ENCODE assay signal across 18 mouse cellular contexts in the genomic region with DNA sequence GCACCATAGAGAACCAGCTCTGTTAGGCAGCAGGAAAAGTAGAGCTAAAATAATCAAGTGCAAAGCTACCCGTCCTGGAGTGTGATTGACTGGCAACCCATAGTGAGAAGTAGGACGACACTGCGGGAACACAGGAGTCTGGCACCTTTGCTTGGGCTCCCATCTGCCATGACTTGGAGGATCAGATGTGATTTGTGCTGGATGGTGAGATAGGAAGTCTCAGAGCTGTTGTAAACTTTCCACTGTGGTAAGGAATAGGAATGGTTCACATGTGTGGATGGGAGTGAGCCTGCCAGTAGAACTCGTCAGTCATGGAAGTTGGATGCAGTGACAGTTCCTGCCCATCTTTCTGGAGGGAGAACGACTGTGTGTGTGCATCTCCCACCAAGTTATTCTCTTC.
DNase-seq lines count a peak whose midpoint lies in the region; ATAC-seq and TF ChIP-seq lines count a peak whose summit lies in the region.
"Had no signal": no experiment of that assay in that cellular context is flagged by ENCODE, and none has a peak within 500 bp of the region (broad histone marks: within the 10 kb centered on the region; RNA-seq: fewer than 3 reads in every experiment).

No protein-coding gene starts in this region.

- 69% methylated on average over 5 of the region's 5 CpGs for WGBS in forebrain, embryonic 15.5 days
- WGBS in forebrain, embryonic 10.5 days, result 89% methylated on average over 5 of the region's 5 CpGs
- 71% methylated on average over 5 of the region's 5 CpGs for WGBS in forebrain, embryonic 16.5 days
- WGBS in intestine, postnatal 0 days, result 71% methylated on average over 5 of the region's 5 CpGs

- 0 out of 2 replicates have a peak overlapping the region, but pooled peaks have one; percentile 1 for H3K27ac ChIP-seq in forebrain, embryonic 15.5 days (replicated peaks)
- no peak overlapping the region for H3K27ac ChIP-seq in forebrain, embryonic 10.5 days
- no peak overlapping the region for H3K27ac ChIP-seq in forebrain, embryonic 16.5 days (ENCODE audit: low read length)
- no peak overlapping the region for H3K27ac ChIP-seq in intestine, postnatal 0 days (ENCODE audit: low read depth, low read length)
- H3K27ac ChIP-seq: hindbrain, embryonic 12.5 days; stomach, postnatal 0 days had no signal

- H3K4me3 ChIP-seq in forebrain, embryonic 15.5 days, result no peak overlapping the region
- H3K4me3 ChIP-seq in forebrain, embryonic 10.5 days, result no peak overlapping the region
- H3K4me3 ChIP-seq in forebrain, embryonic 16.5 days (replicated peaks; ENCODE audit: low read length), result no peak overlapping the region
- no peak overlapping the region for H3K4me3 ChIP-seq in intestine, postnatal 0 days (ENCODE audit: low read depth, low read length)
- H3K4me3 ChIP-seq: hindbrain, embryonic 12.5 days had no signal

- H3K27me3 ChIP-seq in forebrain, embryonic 15.5 days, result no peaks in the 10 kb centered on the region
- H3K27me3 ChIP-seq in forebrain, embryonic 10.5 days (ENCODE audit: poor library complexity, severe bottlenecking), result no peaks in the 10 kb centered on the region
- H3K27me3 ChIP-seq in forebrain, embryonic 16.5 days (replicated peaks; ENCODE audit: control insufficient read depth, insufficient read depth, low read length), result no peaks in the 10 kb centered on the region
- no peaks in the 10 kb centered on the region for H3K27me3 ChIP-seq in intestine, postnatal 0 days (replicated peaks; ENCODE audit: control insufficient read depth, insufficient read depth, low read length)
- H3K27me3 ChIP-seq: hindbrain, embryonic 12.5 days had no signal

- no peak overlapping the region for H3K9ac ChIP-seq in forebrain, embryonic 15.5 days (replicated peaks)
- H3K9ac ChIP-seq in forebrain, embryonic 16.5 days (replicated peaks; ENCODE audit: low read depth, low read length), result no peak overlapping the region
- no peak overlapping the region for H3K9ac ChIP-seq in intestine, postnatal 0 days (ENCODE audit: low read depth, low read length)
- H3K9ac ChIP-seq: hindbrain, embryonic 12.5 days had no signal

- H3K9me3 ChIP-seq in forebrain, embryonic 15.5 days, result no peaks in the 10 kb centered on the region
- no peaks in the 10 kb centered on the region for H3K9me3 ChIP-seq in forebrain, embryonic 10.5 days
- H3K9me3 ChIP-seq in forebrain, embryonic 16.5 days (ENCODE audit: control insufficient read depth, low read length), result no peaks in the 10 kb centered on the region
- no peaks in the 10 kb centered on the region for H3K9me3 ChIP-seq in intestine, postnatal 0 days (ENCODE audit: control insufficient read depth)
- H3K9me3 ChIP-seq: hindbrain, embryonic 12.5 days had no signal

- DNase-seq in forebrain, embryonic 10.5 days (ENCODE audit: extremely low spot score, low spot score), result no peak
- DNase-seq in brain, embryonic 14.5 days (ENCODE audit: low read depth), result peak; percentile 60
- peak; percentile 10 for DNase-seq in cerebellum, adult 8-10 months
- no peak for DNase-seq in spleen, adult 18-20 months
- DNase-seq: adrenal gland, postnatal 36 days; B cell, adult 2 months; gastrocnemius, postnatal 25 days; kidney, adult 8-10 months; kidney, postnatal 14 days; lung, adult 2 months had no signal

- TF ChIP-seq POLR2A in brain, embryonic 14.5 days (IDR thresholded peaks at IDR 0.05; ENCODE audit: borderline replicate concordance, extremely low read depth, insufficient read depth, insufficient read length, poor library complexity, severe bottlenecking), result no peak

- peak; percentile 84 for ATAC-seq in forebrain, embryonic 15.5 days (replicated peaks)
- peak; percentile 94 for ATAC-seq in forebrain, embryonic 16.5 days
- no peak for ATAC-seq in intestine, postnatal 0 days
- ATAC-seq: inflammation-experienced regulatory T-cells, adult 6 months; midbrain, embryonic 16.5 days had no signal

- TF ChIP-seq CTCF in brain, embryonic 14.5 days (IDR thresholded peaks at IDR 0.05; ENCODE audit: borderline replicate concordance, extremely low read depth, insufficient read depth, insufficient read length), result no peak
- TF ChIP-seq CTCF in intestine, postnatal 0 days (IDR thresholded peaks at IDR 0.05; ENCODE audit: low read depth), result no peak

- H3K36me3 ChIP-seq in forebrain, embryonic 15.5 days, result no peaks in the 10 kb centered on the region
- H3K36me3 ChIP-seq in forebrain, embryonic 10.5 days (replicated peaks), result no peaks in the 10 kb centered on the region
- H3K36me3 ChIP-seq in forebrain, embryonic 16.5 days (ENCODE audit: control insufficient read depth, insufficient read depth), result no peaks in the 10 kb centered on the region
- no peaks in the 10 kb centered on the region for H3K36me3 ChIP-seq in intestine, postnatal 0 days (ENCODE audit: control insufficient read depth, insufficient read depth)
- H3K36me3 ChIP-seq: hindbrain, embryonic 12.5 days had no signal

- H3K4me1 ChIP-seq in forebrain, embryonic 15.5 days, result 0 out of 2 replicates have a peak, but pooled peaks cover 2% of the 10 kb centered on the region
- no peaks in the 10 kb centered on the region for H3K4me1 ChIP-seq in forebrain, embryonic 10.5 days
- H3K4me1 ChIP-seq in forebrain, embryonic 16.5 days (replicated peaks; ENCODE audit: control insufficient read depth, insufficient read depth, low read length), result no peaks in the 10 kb centered on the region
- H3K4me1 ChIP-seq in intestine, postnatal 0 days (replicated peaks; ENCODE audit: control insufficient read depth, insufficient read depth, low read length), result no peaks in the 10 kb centered on the region
- H3K4me1 ChIP-seq: hindbrain, embryonic 12.5 days had no signal

- H3K4me2 ChIP-seq in forebrain, embryonic 15.5 days (replicated peaks), result no peak overlapping the region
- no peak overlapping the region for H3K4me2 ChIP-seq in forebrain, embryonic 16.5 days (ENCODE audit: low read length)
- no peak overlapping the region for H3K4me2 ChIP-seq in intestine, postnatal 0 days (replicated peaks; ENCODE audit: low read depth)
- H3K4me2 ChIP-seq: hindbrain, embryonic 12.5 days; liver, embryonic 11.5 days had no signal

Comparison
In these comparisons a context has a peak if more than half of its experiments do, and no peak if none do; other contexts are left out.
1. DNase-seq: peak in brain, embryonic 14.5 days (single experiment) and cerebellum, adult 8-10 months (single experiment); none in forebrain, embryonic 10.5 days (single experiment) and spleen, adult 18-20 months (0 of 2).